Mouse (Mus musculus) neural tube, embryonic 11.5 days (tissue): Measurements from ENCODE around the gene Vmn1r231. TPM values are rescaled to one million over a fixed set of nuclear protein-coding genes. Genes with fewer than 3 reads are reported as not detected.

Experiments
- polyA plus RNA-seq: library from polyadenylated mRNA; unstranded; fragments of >200 nt; fragmentation: Nextera tagmentation; extraction: Ambion mirVana; gene quantifications from 2 replicates; pipeline ENCODE4 v1.2.1, GENCODE M21; 2014

Vmn1r231 gene
- polyA plus RNA-seq, 1 experiment from 2014 or later = not detected

Other genes with a start within 250 kb of the Vmn1r231 start
- gene Vmn1r226, start 222.2 kb downstream of the Vmn1r231 start, polyA plus RNA-seq = not detected in 2 replicates
- gene Vmn1r227, start 175.2 kb downstream of the Vmn1r231 start, polyA plus RNA-seq = not detected in 2 replicates
- not detected in 2 replicates for gene Vmn1r228, start 118.9 kb downstream of the Vmn1r231 start, polyA plus RNA-seq
- gene Vmn1r229, start 93.5 kb downstream of the Vmn1r231 start, polyA plus RNA-seq = not detected in 2 replicates
- gene Vmn1r230, start 64.6 kb downstream of the Vmn1r231 start, polyA plus RNA-seq = not detected in 2 replicates
- not detected in 2 replicates for gene Vmn1r232, start 14.6 kb upstream of the Vmn1r231 start, polyA plus RNA-seq
- gene Ppp2r1a, start 40.2 kb upstream of the Vmn1r231 start, polyA plus RNA-seq = 558 and 601 TPM in 2 replicates
- gene Vmn1r233, start 91.4 kb upstream of the Vmn1r231 start, polyA plus RNA-seq = not detected in 2 replicates
- 20.5 TPM in 2 replicates for gene Zfp160, start 103.8 kb upstream of the Vmn1r231 start, polyA plus RNA-seq